Mouse (Mus musculus) kidney, postnatal 0 days (tissue): ENCODE results near the gene Tnfrsf26. TPM values are rescaled to one million over a fixed set of nuclear protein-coding genes. Genes with fewer than 3 reads are reported as not detected.

Experiments
- ATAC-seq: fragments of 200-750 bp; cut with Nextera tagmentation; replicated peaks from 2 replicates; pipeline ENCODE4 v1.8.0; 2017; ENCODE audit warnings: low read depth, moderate number of reproducible peaks, moderate TSS enrichment, moderate library complexity; ENCODE audit not compliant: low FRiP score
- DNase-seq: peaks from one replicate; pipeline ENCODE4 v3.0.0-alpha.2; 2016; ENCODE audit warnings: low spot score
- H3K27ac ChIP-seq: fragments of 300-500 bp; sonication (generic); 2 replicates; pipeline ENCODE4 v1.5.1; 2014; ENCODE audit warnings: mild to moderate bottlenecking
- H3K27me3 ChIP-seq: fragments of 300-500 bp; sonication (generic); 2 replicates; pipeline ENCODE4 v1.6.1; 2014; ENCODE audit warnings: low read length, mixed read lengths; ENCODE audit not compliant: insufficient read depth
- H3K36me3 ChIP-seq: fragments of 300-500 bp; sonication (generic); 2 replicates; pipeline ENCODE4 v1.6.1; 2014; ENCODE audit warnings: low read length, mixed read lengths; ENCODE audit not compliant: insufficient read depth
- H3K4me1 ChIP-seq: fragments of 300-500 bp; sonication (generic); replicated peaks from 2 replicates; pipeline ENCODE4 v1.6.1; 2014; ENCODE audit warnings: antibody characterized with exemption, low read length, mixed read lengths; ENCODE audit not compliant: insufficient read depth
- H3K4me2 ChIP-seq: fragments of 300-500 bp; sonication (generic); 2 replicates; pipeline ENCODE4 v1.6.1; 2014; ENCODE audit warnings: mild to moderate bottlenecking, low read length, moderate library complexity, mixed read lengths
- H3K4me3 ChIP-seq: fragments of 300-500 bp; sonication (generic); replicated peaks from 2 replicates; pipeline ENCODE4 v1.5.1; 2014; ENCODE audit warnings: low read depth, low read length
- H3K9ac ChIP-seq: fragments of 300-500 bp; sonication (generic); 2 replicates; pipeline ENCODE4 v1.6.1; 2014; ENCODE audit warnings: low read depth, low read length
- H3K9me3 ChIP-seq: fragments of 300-500 bp; sonication (generic); replicated peaks from 2 replicates; pipeline ENCODE4 v1.6.1; 2016; ENCODE audit warnings: low read length, inconsistent platforms, mixed read lengths
- CTCF ChIP-seq: IDR thresholded peaks from 2 replicates; pipeline ENCODE4 v1.5.1; 2016; ENCODE audit warnings: antibody characterized with exemption, low read depth, mild to moderate bottlenecking, moderate library complexity
- WGBS: fragments of 180-500 bp; shearing (Covaris S2); extraction: QIAGEN DNeasy Blood & Tissue Kit; methylation state at CpG from one replicate; pipeline ENCODE4 v1.1.7; 2014; 5-methylcytosine and 5-hydroxymethylcytosine counted together
- microRNA-seq: library from miRNA; unstranded; fragments of <30 nt; microRNA quantifications from one replicate; pipeline ENCODE4, GENCODE M21; 2016
- polyA plus RNA-seq: library from polyadenylated mRNA; unstranded; fragments of >200 nt; fragmentation: Nextera tagmentation; extraction: Ambion mirVana; gene quantifications from 2 replicates; pipeline ENCODE4 v1.2.1, GENCODE M21; 2015

The Tnfrsf26 gene
- polyA plus RNA-seq, 1 experiment from 2014 or later, result 1.1 TPM

DNA sequence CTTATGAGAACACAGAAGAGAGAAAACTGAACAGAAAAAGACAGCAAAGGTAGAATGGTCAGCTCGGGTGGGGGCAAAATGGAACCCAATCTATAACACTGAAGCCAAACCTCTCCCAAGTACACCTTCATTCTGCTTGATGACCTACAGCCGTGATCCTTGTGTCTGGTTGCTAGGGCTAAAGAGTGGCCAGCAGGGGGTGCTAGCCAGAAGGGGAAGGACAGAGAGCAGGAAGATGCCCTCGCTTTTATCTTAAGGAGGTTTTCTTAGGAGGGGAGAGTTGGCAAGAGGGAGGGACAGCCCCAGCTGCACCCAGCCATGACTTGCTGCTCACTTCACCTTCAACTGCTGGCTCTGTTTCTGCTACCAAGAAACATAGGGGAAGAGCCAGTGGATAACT, 44.6 kb downstream of the Tnfrsf26 start:
- H3K9ac ChIP-seq, result no peak overlapping the region
- DNase-seq, result peak; percentile 85
- TF ChIP-seq CTCF, result peak; percentile 93
- H3K9me3 ChIP-seq, result no peaks in the 10 kb centered on the region
- no peak overlapping the region for H3K4me3 ChIP-seq
- 31% methylated on average over 3 of the region's 3 CpGs for WGBS
- no peak overlapping the region for H3K27ac ChIP-seq
- H3K4me1 ChIP-seq, result no peaks in the 10 kb centered on the region
- peak; percentile 54; the same call in 1 of the 2 replicates for ATAC-seq
- no peak overlapping the region for H3K4me2 ChIP-seq
- peaks cover 68% of the 10 kb centered on the region for H3K36me3 ChIP-seq
- H3K27me3 ChIP-seq, result no peaks in the 10 kb centered on the region

DNA sequence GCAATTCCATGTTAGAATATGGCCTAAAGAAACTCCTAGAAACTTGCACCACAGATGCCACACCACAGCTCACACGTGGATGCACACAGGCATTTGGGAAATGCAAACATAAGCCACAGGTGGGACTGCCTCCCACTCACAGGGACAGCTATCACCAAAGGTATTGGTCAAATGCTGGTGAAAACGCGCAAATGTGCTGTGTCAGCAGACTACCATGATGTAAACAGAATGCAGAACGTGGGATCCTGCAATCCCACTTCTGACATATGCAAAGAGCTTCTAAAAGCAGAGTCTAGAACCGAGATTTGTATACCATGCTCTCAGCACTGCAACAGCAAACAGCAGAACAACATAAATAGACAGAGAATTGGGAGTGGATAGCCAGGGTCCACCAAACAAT, 45.5 kb downstream of the Tnfrsf26 start:
- no peak for TF ChIP-seq CTCF
- Histone ChIP-seq H3K4me1 (no peaks in the 10 kb centered on the region), H3K9me3 (no peaks in the 10 kb centered on the region), H3K27me3 (no peaks in the 10 kb centered on the region), H3K9ac (no peak overlapping the region), H3K36me3 (peaks cover 61% of the 10 kb centered on the region), H3K27ac (no peak overlapping the region), H3K4me3 (no peak overlapping the region), H3K4me2 (no peak overlapping the region)
- DNase-seq (no peak), ATAC-seq (no peak)
- 88% methylated on average over 5 of the region's 5 CpGs for WGBS

DNA sequence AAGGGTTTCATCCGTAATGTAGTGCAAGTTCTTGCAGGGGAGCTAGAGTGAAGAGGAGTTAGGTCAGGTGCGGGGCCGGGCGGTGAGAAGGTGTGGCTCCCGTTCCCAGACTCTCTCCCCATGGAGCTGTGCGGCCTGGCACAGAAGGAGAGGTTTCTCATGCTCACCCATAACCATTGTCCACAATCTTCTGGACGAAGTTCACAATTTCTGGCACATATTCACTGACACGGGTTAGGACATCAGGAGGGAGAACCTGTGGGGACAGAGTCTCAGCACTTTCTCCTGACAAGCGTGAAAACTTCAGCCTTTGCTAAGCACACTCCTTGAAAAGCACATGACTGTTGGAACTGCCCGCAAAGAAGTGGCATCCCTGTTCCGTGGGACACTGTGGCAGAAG, 52.8 kb downstream of the Tnfrsf26 start:
- H3K36me3 ChIP-seq, result peaks cover 72% of the 10 kb centered on the region
- H3K27me3 ChIP-seq, result no peaks in the 10 kb centered on the region
- ATAC-seq (no peak), DNase-seq (no peak)
- no peak for TF ChIP-seq CTCF
- no peak overlapping the region for H3K4me3 ChIP-seq
- no peaks in the 10 kb centered on the region for H3K4me1 ChIP-seq
- no peak overlapping the region for H3K9ac ChIP-seq
- no peak overlapping the region for H3K27ac ChIP-seq
- no peak overlapping the region for H3K4me2 ChIP-seq
- no peaks in the 10 kb centered on the region for H3K9me3 ChIP-seq
- 96% methylated on average over 11 of the region's 11 CpGs for WGBS

DNA sequence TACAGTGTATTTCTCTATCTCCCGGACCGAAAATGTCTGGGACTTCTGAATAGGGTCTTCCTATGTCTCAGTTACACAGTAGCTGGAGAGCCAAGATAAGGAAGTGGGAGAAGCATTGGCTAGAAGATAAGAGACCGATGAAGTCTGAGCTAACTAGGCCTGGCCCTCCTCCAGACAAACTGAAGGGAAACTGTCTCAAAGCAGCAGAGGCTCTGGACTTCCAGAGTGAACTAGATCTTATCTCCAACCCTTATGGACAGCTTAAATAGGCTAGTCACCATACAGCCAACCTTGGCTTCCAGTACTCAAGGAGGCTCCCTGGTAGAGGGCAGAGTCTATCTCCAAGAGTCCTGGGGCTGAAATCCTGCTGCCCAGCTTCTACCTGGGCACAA, 62.9 kb downstream of the Tnfrsf26 start:
- 89% methylated on average over 3 of the region's 3 CpGs for WGBS
- peaks cover 75% of the 10 kb centered on the region for H3K36me3 ChIP-seq
- ATAC-seq (no peak), DNase-seq (no peak)
- H3K9ac ChIP-seq, result no peak overlapping the region
- H3K27me3 ChIP-seq, result no peaks in the 10 kb centered on the region
- H3K4me1 ChIP-seq, result no peaks in the 10 kb centered on the region
- no peak overlapping the region for H3K4me2 ChIP-seq
- no peak overlapping the region for H3K4me3 ChIP-seq
- no peak for TF ChIP-seq CTCF
- H3K27ac ChIP-seq, result no peak overlapping the region
- H3K9me3 ChIP-seq, result no peaks in the 10 kb centered on the region

DNA sequence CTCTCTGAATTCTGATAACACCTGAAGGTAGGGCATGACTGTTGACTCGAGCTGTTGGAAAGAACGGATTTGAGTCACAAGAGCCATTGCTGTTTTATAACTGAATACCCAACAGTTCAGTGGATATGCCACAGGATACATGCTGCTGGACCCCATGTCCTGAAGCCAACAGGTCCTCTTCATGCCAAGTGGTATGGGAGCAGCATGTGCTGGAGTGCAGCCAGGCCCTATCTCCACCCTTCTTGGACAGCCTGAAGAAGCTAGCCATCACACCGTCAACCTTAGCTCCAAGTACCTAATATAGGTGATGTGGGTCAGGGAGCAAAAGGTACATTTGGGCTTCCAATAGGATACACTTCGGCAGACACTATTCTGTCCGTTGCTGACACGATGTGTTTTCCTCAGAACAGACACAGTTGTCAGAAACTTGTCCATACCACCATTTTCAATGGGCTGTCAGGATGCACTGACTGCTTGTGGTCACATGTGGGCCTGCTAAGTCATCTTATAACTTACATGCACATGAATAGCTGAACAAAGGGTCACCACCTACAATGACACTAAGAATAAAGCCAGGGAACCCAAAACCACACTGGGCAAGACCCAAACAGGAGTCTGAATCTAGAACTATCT, 63.4 kb downstream of the Tnfrsf26 start:
- no peak for TF ChIP-seq CTCF
- WGBS, result 92% methylated on average over 6 of the region's 6 CpGs
- peaks cover 70% of the 10 kb centered on the region for H3K36me3 ChIP-seq
- no peak overlapping the region for H3K4me2 ChIP-seq
- H3K4me3 ChIP-seq, result no peak overlapping the region
- H3K4me1 ChIP-seq, result no peaks in the 10 kb centered on the region
- no peak overlapping the region for H3K9ac ChIP-seq
- no peaks in the 10 kb centered on the region for H3K27me3 ChIP-seq
- DNase-seq (no peak), ATAC-seq (no peak)
- H3K9me3 ChIP-seq, result no peaks in the 10 kb centered on the region
- H3K27ac ChIP-seq, result no peak overlapping the region

DNA sequence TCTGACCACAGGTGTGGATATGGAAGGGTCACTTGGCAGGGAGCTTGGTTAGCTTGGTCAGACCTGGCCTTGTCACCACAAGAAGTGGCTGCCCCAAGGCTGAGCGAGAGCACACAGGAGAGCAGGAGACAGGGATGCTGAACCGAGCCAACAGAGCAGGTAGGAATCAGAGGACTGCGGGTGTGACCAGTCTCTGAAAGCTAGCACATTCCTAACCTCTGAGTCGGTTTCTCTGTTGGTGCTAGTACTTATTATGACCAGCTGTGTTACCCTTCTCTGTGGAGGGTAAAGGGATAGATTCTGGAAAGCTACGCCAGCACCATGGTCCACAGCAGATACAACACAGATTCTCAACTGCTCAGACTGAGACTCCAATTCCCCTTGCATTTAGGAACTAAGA, 64.7 kb downstream of the Tnfrsf26 start:
- no peak overlapping the region for H3K4me3 ChIP-seq
- no peak overlapping the region for H3K27ac ChIP-seq
- H3K36me3 ChIP-seq, result peaks cover 62% of the 10 kb centered on the region
- H3K27me3 ChIP-seq, result no peaks in the 10 kb centered on the region
- ATAC-seq (no peak), DNase-seq (no peak)
- no peaks in the 10 kb centered on the region for H3K4me1 ChIP-seq
- no peak overlapping the region for H3K4me2 ChIP-seq
- 89% methylated on average over 5 of the region's 5 CpGs for WGBS
- TF ChIP-seq CTCF, result no peak
- H3K9me3 ChIP-seq, result no peaks in the 10 kb centered on the region
- H3K9ac ChIP-seq, result no peak overlapping the region

Small RNA genes lying within 50 kb of the gene (microRNA-seq; reads per million reads assigned to microRNA genes)
- 1.0 reads per million for gene Mir7064

Other genes starting within 250 kb of the Tnfrsf26 start
- gene Cdkn1c, start 167.7 kb downstream of the Tnfrsf26 start, polyA plus RNA-seq, result 498 and 594 TPM in 2 replicates
- gene Slc22a18, start 155.0 kb downstream of the Tnfrsf26 start, polyA plus RNA-seq, result 22.1 and 22.7 TPM in 2 replicates
- 23.8 and 23.9 TPM in 2 replicates for gene Phlda2, start 125.6 kb downstream of the Tnfrsf26 start, polyA plus RNA-seq
- 156 and 178 TPM in 2 replicates for gene Nap1l4, start 79.6 kb downstream of the Tnfrsf26 start, polyA plus RNA-seq
- gene Cars, start 28.6 kb downstream of the Tnfrsf26 start, polyA plus RNA-seq, result 34.7 and 42.2 TPM in 2 replicates
- gene Tnfrsf22, start 20.9 kb upstream of the Tnfrsf26 start, polyA plus RNA-seq, result 9.6 and 11.1 TPM in 2 replicates
- gene Tnfrsf23, start 57.1 kb upstream of the Tnfrsf26 start, polyA plus RNA-seq, result 1.9 and 2.2 TPM in 2 replicates
- 29.0 and 30.4 TPM in 2 replicates for gene Osbpl5, start 128.3 kb upstream of the Tnfrsf26 start, polyA plus RNA-seq
- not detected in 2 replicates for gene Mrgprg, start 138.3 kb upstream of the Tnfrsf26 start, polyA plus RNA-seq
- 1.2 TPM in 2 replicates for gene Mrgpre, start 155.8 kb upstream of the Tnfrsf26 start, polyA plus RNA-seq
- 9.4 and 11.1 TPM in 2 replicates for gene Nadsyn1, start 194.1 kb upstream of the Tnfrsf26 start, polyA plus RNA-seq
- gene Dhcr7, start 194.4 kb upstream of the Tnfrsf26 start, polyA plus RNA-seq, result 28.8 and 30.4 TPM in 2 replicates
- gene Gm498, start 238.1 kb upstream of the Tnfrsf26 start, polyA plus RNA-seq, result not detected in 2 replicates